Mouse (Mus musculus) right cerebral cortex, adult 18-20 months (tissue): ENCODE measurements around the gene Sin3b.

Source experiments
- DNase-seq: peaks from one replicate; pipeline ENCODE4 v3.0.0; 2022; ENCODE audit warnings: mixed read lengths

Sin3b gene

GRCm38 (mm10) chr8:72756031-72756430, 32.9 kb downstream of the Sin3b start:
- no peak for DNase-seq

GRCm38 (mm10) chr8:72756771-72757390, 33.8 kb downstream of the Sin3b start:
- no peak for DNase-seq

- DNase-seq, result no peak
These were observed 34.5 kb downstream of the Sin3b start for GRCm38 (mm10) chr8:72757426-72758195.

- DNase-seq, result no peak
These were observed 35.2 kb downstream of the Sin3b start for GRCm38 (mm10) chr8:72758310-72758709.

- DNase-seq, result no peak
These were observed 37.1 kb downstream of the Sin3b start for GRCm38 (mm10) chr8:72760216-72760615.

- no peak for DNase-seq
These were observed 38.4 kb downstream of the Sin3b start, which contains the start of gene F2rl3 for GRCm38 (mm10) chr8:72761322-72762051. Gene F2rl3, plus strand, starts transcription at chr8:72761880.

GRCm38 (mm10) chr8:72762306-72762705, 39.2 kb downstream of the Sin3b start:
- DNase-seq, result no peak

- no peak for DNase-seq
These were observed 42.6 kb downstream of the Sin3b start for GRCm38 (mm10) chr8:72765696-72766095.

GRCm38 (mm10) chr8:72766777-72767176, 43.7 kb downstream of the Sin3b start:
- DNase-seq, result no peak

GRCm38 (mm10) chr8:72777797-72778196, 54.7 kb downstream of the Sin3b start:
- no peak for DNase-seq

- no peak for DNase-seq
These were observed 57.6 kb downstream of the Sin3b start for GRCm38 (mm10) chr8:72780644-72781043.

- no peak for DNase-seq
These were observed 78.5 kb downstream of the Sin3b start for GRCm38 (mm10) chr8:72801583-72801982.
